Mouse (Mus musculus) stomach, postnatal 0 days (tissue): ENCODE measurements around the gene Srsf1. TPM values are rescaled to one million over a fixed set of nuclear protein-coding genes. Genes with fewer than 3 reads are reported as not detected.

Experiments used
- ATAC-seq: fragments of 200-750 bp; cut with Nextera tagmentation; 2 replicates; pipeline ENCODE4 v1.8.0; 2017; ENCODE audit not compliant: low FRiP score, low TSS enrichment
- DNase-seq: peaks from one replicate; pipeline ENCODE4 v3.0.0-alpha.2; 2016; ENCODE audit warnings: low spot score
- H3K27ac ChIP-seq: fragments of 300-500 bp; sonication (generic); replicated peaks from 2 replicates; pipeline ENCODE4 v1.5.1; 2014; ENCODE audit warnings: mild to moderate bottlenecking, control low read depth
- H3K27me3 ChIP-seq: fragments of 300-500 bp; sonication (generic); 2 replicates; pipeline ENCODE4 v1.6.1; 2014; ENCODE audit warnings: low read length; ENCODE audit not compliant: control insufficient read depth, insufficient read depth
- H3K36me3 ChIP-seq: fragments of 300-500 bp; sonication (generic); 2 replicates; pipeline ENCODE4 v1.6.1; 2014; ENCODE audit warnings: low read length, mixed read lengths; ENCODE audit not compliant: control insufficient read depth, insufficient read depth
- H3K4me1 ChIP-seq: fragments of 300-500 bp; sonication (generic); replicated peaks from 2 replicates; pipeline ENCODE4 v1.6.1; 2014; ENCODE audit warnings: antibody characterized with exemption; ENCODE audit not compliant: control insufficient read depth, insufficient read depth
- H3K4me2 ChIP-seq: fragments of 300-500 bp; sonication (generic); replicated peaks from 2 replicates; pipeline ENCODE4 v1.6.1; 2014; ENCODE audit warnings: low read depth, mild to moderate bottlenecking, control low read depth, moderate library complexity
- H3K4me3 ChIP-seq: fragments of 300-500 bp; sonication (generic); 2 replicates; pipeline ENCODE4 v1.5.1; 2014; ENCODE audit warnings: low read depth, low read length, control low read depth
- H3K9ac ChIP-seq: fragments of 300-500 bp; sonication (generic); 2 replicates; pipeline ENCODE4 v1.6.1; 2014; ENCODE audit warnings: mild to moderate bottlenecking, low read length, control low read depth, mixed read lengths
- H3K9me3 ChIP-seq: fragments of 300-500 bp; sonication (generic); 2 replicates; pipeline ENCODE4 v1.6.1; 2016; ENCODE audit warnings: low read length; ENCODE audit not compliant: control insufficient read depth
- CTCF ChIP-seq: IDR thresholded peaks from 2 replicates; pipeline ENCODE4 v1.5.1; 2016; ENCODE audit warnings: antibody characterized with exemption, low read depth, mild to moderate bottlenecking, moderate library complexity
- EP300 ChIP-seq: optimal IDR thresholded peaks from 2 replicates; pipeline ENCODE3; 2016; ENCODE audit warnings: antibody characterized with exemption
- WGBS: fragments of 180-500 bp; shearing (Covaris S2); extraction: QIAGEN DNeasy Blood & Tissue Kit; methylation state at CpG from one replicate; pipeline ENCODE4 v1.1.7; 2014; 5-methylcytosine and 5-hydroxymethylcytosine counted together
- polyA plus RNA-seq: library from polyadenylated mRNA; unstranded; fragments of >200 nt; fragmentation: Nextera tagmentation; extraction: Ambion mirVana; gene quantifications from 2 replicates; pipeline ENCODE4 v1.2.1, GENCODE M21; 2015

Srsf1 gene
- polyA plus RNA-seq, 1 experiment from 2014 or later: 97.5 TPM

- H3K4me2 ChIP-seq: no peak overlapping the region
- DNase-seq (no peak), ATAC-seq (no peak)
- no peak overlapping the region for H3K4me3 ChIP-seq
- no peak for TF ChIP-seq EP300
- TF ChIP-seq CTCF: no peak
- H3K27me3 ChIP-seq: no peaks in the 10 kb centered on the region
- 74% methylated on average over 4 of the region's 4 CpGs for WGBS
- no peak overlapping the region for H3K27ac ChIP-seq
- no peak overlapping the region for H3K9ac ChIP-seq
- peaks cover 4% of the 10 kb centered on the region; the same call in 1 of the 2 replicates for H3K36me3 ChIP-seq
- H3K4me1 ChIP-seq: no peaks in the 10 kb centered on the region
- no peaks in the 10 kb centered on the region for H3K9me3 ChIP-seq
Observed at GRCm38 (mm10) chr11:88045878-88046277, 1.3 kb upstream of the Srsf1 start.

- 57% methylated on average over 17 of the region's 17 CpGs for WGBS
- H3K27me3 ChIP-seq: no peaks in the 10 kb centered on the region
- H3K27ac ChIP-seq: no peak overlapping the region
Observed at GRCm38 (mm10) chr11:88046323-88046937, 743 bp upstream of the Srsf1 start.

GRCm38 (mm10) chr11:88047871-88048531, 828 bp downstream of the Srsf1 start:
- peak; percentile 81 for DNase-seq
- peak overlapping the region; percentile 61 for H3K4me2 ChIP-seq
- under 1% methylated on average over 64 of the region's 76 CpGs for WGBS

More at GRCm38 (mm10) chr11:88046323-88046937, 743 bp upstream of the Srsf1 start:
- no peak overlapping the region for H3K9ac ChIP-seq
- peak overlapping the region; percentile 49 for H3K4me2 ChIP-seq
- TF ChIP-seq CTCF: no peak
- TF ChIP-seq EP300: no peak
- H3K4me3 ChIP-seq: peak overlapping the region; percentile 98
- no peak for DNase-seq
- H3K9me3 ChIP-seq: no peaks in the 10 kb centered on the region
- no peaks in the 10 kb centered on the region for H3K4me1 ChIP-seq
- H3K36me3 ChIP-seq: peaks cover 7% of the 10 kb centered on the region; the same call in 1 of the 2 replicates
- ATAC-seq: no peak

GRCm38 (mm10) chr11:88048961-88049670, 1.9 kb downstream of the Srsf1 start:
- ATAC-seq (no peak), DNase-seq (no peak)
- H3K9me3 ChIP-seq: no peaks in the 10 kb centered on the region
- H3K4me1 ChIP-seq: no peaks in the 10 kb centered on the region
- peak overlapping the region; percentile 61 for H3K4me2 ChIP-seq
- no peaks in the 10 kb centered on the region for H3K27me3 ChIP-seq
- no peak overlapping the region for H3K27ac ChIP-seq
- WGBS: 10% methylated on average over 26 of the region's 26 CpGs
- TF ChIP-seq CTCF (peak; percentile 33), EP300 (no peak)
- peak overlapping the region; percentile 98 for H3K4me3 ChIP-seq
- peaks cover 7% of the 10 kb centered on the region; the same call in 1 of the 2 replicates for H3K36me3 ChIP-seq
- peak overlapping the region; percentile 99 for H3K9ac ChIP-seq

More at GRCm38 (mm10) chr11:88047871-88048531, 828 bp downstream of the Srsf1 start:
- peak; percentile 75 for ATAC-seq
- H3K36me3 ChIP-seq: peaks cover 7% of the 10 kb centered on the region; the same call in 1 of the 2 replicates
- peak overlapping the region; percentile 98 for H3K4me3 ChIP-seq
- no peaks in the 10 kb centered on the region for H3K4me1 ChIP-seq
- peak overlapping the region; percentile 99 for H3K9ac ChIP-seq
- TF ChIP-seq EP300 (no peak), CTCF (no peak)
- no peaks in the 10 kb centered on the region for H3K27me3 ChIP-seq
- H3K9me3 ChIP-seq: no peaks in the 10 kb centered on the region
- H3K27ac ChIP-seq: peak overlapping the region; percentile 100

GRCm38 (mm10) chr11:88049732-88050131, 2.6 kb downstream of the Srsf1 start:
- DNase-seq: no peak
- Histone ChIP-seq H3K4me3 (no peak overlapping the region), H3K27ac (no peak overlapping the region), H3K9ac (no peak overlapping the region), H3K4me1 (no peaks in the 10 kb centered on the region), H3K9me3 (no peaks in the 10 kb centered on the region), H3K36me3 (peaks cover 7% of the 10 kb centered on the region; the same call in 1 of the 2 replicates), H3K4me2 (peak overlapping the region; percentile 61), H3K27me3 (no peaks in the 10 kb centered on the region)
- no peak for ATAC-seq
- TF ChIP-seq EP300 (no peak), CTCF (no peak)
